Mouse (Mus musculus) ovary, adult 18-20 months (tissue): ENCODE data around the gene Sgtb.

Source experiments
- DNase-seq: peaks from one replicate; pipeline ENCODE4 v3.0.0; 2022; ENCODE audit warnings: low spot score, mixed read lengths

Gene Sgtb

GRCm38 (mm10) chr13:104179176-104179888, 69.8 kb downstream of the Sgtb start:
- no peak for DNase-seq

DNA sequence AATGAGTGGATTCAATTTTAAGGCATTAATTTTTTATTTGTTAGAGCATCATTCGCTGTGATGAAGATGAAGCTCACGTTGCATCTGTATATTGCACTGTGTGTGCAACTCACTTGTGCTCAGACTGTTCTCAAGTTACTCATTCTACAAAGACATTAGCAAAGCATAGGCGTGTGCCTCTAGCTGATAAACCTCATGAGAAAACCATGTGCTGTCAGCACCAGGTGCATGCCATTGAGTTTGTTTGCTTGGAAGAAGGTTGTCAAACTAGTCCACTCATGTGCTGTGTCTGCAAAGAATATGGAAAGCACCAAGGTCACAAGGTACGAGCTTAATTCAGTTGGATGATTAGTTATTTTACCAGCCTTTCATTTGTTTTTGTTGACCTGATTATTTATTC, 77.8 kb downstream of the Sgtb start:
- DNase-seq, result no peak
